Mouse (Mus musculus): ENCODE measurements around the gene Abl1.
A peak's percentile ranks its signal among the peaks of the same experiment; 100 is the strongest.

Abl1 gene

GRCm38 (mm10) chr2:31787029-31787428 lies 98.9 kb downstream of the Abl1 start:
- DNase-seq (ENCODE audit: low read depth, low spot score): peak; percentile 77

- DNase-seq (ENCODE audit: low read depth, low spot score): no peak
Observed at GRCm38 (mm10) chr2:31788227-31788626, 100.1 kb downstream of the Abl1 start.

- no peak for DNase-seq (ENCODE audit: low read depth, low spot score)
Observed at GRCm38 (mm10) chr2:31789215-31789614, 101.0 kb downstream of the Abl1 start.

- no peak for DNase-seq (ENCODE audit: low read depth, low spot score)
Observed at GRCm38 (mm10) chr2:31790728-31791251, 102.6 kb downstream of the Abl1 start.

GRCm38 (mm10) chr2:31791260-31791659 lies 103.1 kb downstream of the Abl1 start:
- DNase-seq (ENCODE audit: low read depth, low spot score): no peak

- DNase-seq (ENCODE audit: low read depth, low spot score): no peak
Observed at GRCm38 (mm10) chr2:31792611-31793010, 104.4 kb downstream of the Abl1 start.

- no peak for DNase-seq (ENCODE audit: low read depth, low spot score)
Observed at GRCm38 (mm10) chr2:31796943-31797342, 108.8 kb downstream of the Abl1 start.

- no peak for DNase-seq (ENCODE audit: low read depth, low spot score)
Observed at GRCm38 (mm10) chr2:31801416-31801815, 113.2 kb downstream of the Abl1 start.

GRCm38 (mm10) chr2:31802811-31803210 lies 114.6 kb downstream of the Abl1 start:
- no peak for DNase-seq (ENCODE audit: low read depth, low spot score)

GRCm38 (mm10) chr2:31803480-31803879 lies 115.3 kb downstream of the Abl1 start:
- DNase-seq (ENCODE audit: low read depth, low spot score): no peak

GRCm38 (mm10) chr2:31806639-31807382 lies 118.6 kb downstream of the Abl1 start:
- no peak for DNase-seq (ENCODE audit: low read depth, low spot score)

GRCm38 (mm10) chr2:31808410-31809357 lies 120.5 kb downstream of the Abl1 start:
- DNase-seq (ENCODE audit: low read depth, low spot score): no peak

- no peak for DNase-seq (ENCODE audit: low read depth, low spot score)
Observed at GRCm38 (mm10) chr2:31809358-31809740, 121.2 kb downstream of the Abl1 start.

- no peak for DNase-seq (ENCODE audit: low read depth, low spot score)
Observed at GRCm38 (mm10) chr2:31810444-31810843, 122.3 kb downstream of the Abl1 start, which contains the start of gene Qrfp. Gene Qrfp, minus strand, starts transcription at chr2:31810580.

- no peak for DNase-seq (ENCODE audit: low read depth, low spot score)
Observed at GRCm38 (mm10) chr2:31811086-31811958, 123.1 kb downstream of the Abl1 start.

GRCm38 (mm10) chr2:31813641-31814040 lies 125.5 kb downstream of the Abl1 start:
- no peak for DNase-seq (ENCODE audit: low read depth, low spot score)

- DNase-seq (ENCODE audit: low read depth, low spot score): no peak
Observed at GRCm38 (mm10) chr2:31814699-31815098, 126.5 kb downstream of the Abl1 start.

- peak; percentile 64 for DNase-seq (ENCODE audit: low read depth, low spot score)
Observed at GRCm38 (mm10) chr2:31815367-31815766, 127.2 kb downstream of the Abl1 start.

GRCm38 (mm10) chr2:31822524-31823371 lies 134.6 kb downstream of the Abl1 start:
- DNase-seq (ENCODE audit: low read depth, low spot score): no peak

Measured in forelimb bud, embryonic 11.5 days (tissue).